In genomic region chr3:109562268-109562667, GRCm38 (mm10) we compare ENCODE assay signal across 15 mouse cellular contexts.
"Had no signal": no experiment of that assay in that cellular context is flagged by ENCODE, and none has a peak within 500 bp of the region (broad histone marks: within the 10 kb centered on the region; RNA-seq: fewer than 3 reads in every experiment).

No protein-coding gene starts in this region.

- H3K9me3 ChIP-seq: limb, embryonic 15.5 days; liver, embryonic 12.5 days; midbrain, embryonic 12.5 days; neural tube, embryonic 15.5 days had no signal

- H3K4me3 ChIP-seq: limb, embryonic 15.5 days; liver, embryonic 12.5 days; midbrain, embryonic 12.5 days; myocyte; neural tube, embryonic 15.5 days had no signal

- H3K4me1 ChIP-seq: liver, embryonic 12.5 days had no signal

- H3K27me3 ChIP-seq: limb, embryonic 15.5 days; liver, embryonic 12.5 days; midbrain, embryonic 12.5 days; neural tube, embryonic 15.5 days had no signal

- H3K9ac ChIP-seq: limb, embryonic 15.5 days; liver, embryonic 12.5 days; lung, embryonic 14.5 days; midbrain, embryonic 12.5 days; neural tube, embryonic 15.5 days had no signal

- H3K36me3 ChIP-seq: limb, embryonic 15.5 days; liver, embryonic 12.5 days; midbrain, embryonic 12.5 days; neural tube, embryonic 15.5 days had no signal

- ATAC-seq: intestine, embryonic 16.5 days; liver, embryonic 12.5 days had no signal

- H3K27ac ChIP-seq: limb, embryonic 15.5 days; liver, embryonic 12.5 days; midbrain, embryonic 12.5 days; neural tube, embryonic 15.5 days had no signal

- H3K4me2 ChIP-seq: limb, embryonic 15.5 days; liver, embryonic 12.5 days; lung, embryonic 14.5 days; midbrain, embryonic 12.5 days; neural tube, embryonic 15.5 days had no signal

- DNase-seq: kidney, postnatal 10 days; layer of hippocampus, adult 9-11 months; layer of hippocampus, postnatal 36 days; lung, embryonic 14.5 days; lung, postnatal 10 days; lung, postnatal 4 days; right cerebral cortex, adult 18-20 months; right cerebral cortex, postnatal 25 days; thymus, postnatal 4 days had no signal
